Mouse (Mus musculus): ENCODE measurements around the gene Nrp2.

Gene Nrp2

DNA sequence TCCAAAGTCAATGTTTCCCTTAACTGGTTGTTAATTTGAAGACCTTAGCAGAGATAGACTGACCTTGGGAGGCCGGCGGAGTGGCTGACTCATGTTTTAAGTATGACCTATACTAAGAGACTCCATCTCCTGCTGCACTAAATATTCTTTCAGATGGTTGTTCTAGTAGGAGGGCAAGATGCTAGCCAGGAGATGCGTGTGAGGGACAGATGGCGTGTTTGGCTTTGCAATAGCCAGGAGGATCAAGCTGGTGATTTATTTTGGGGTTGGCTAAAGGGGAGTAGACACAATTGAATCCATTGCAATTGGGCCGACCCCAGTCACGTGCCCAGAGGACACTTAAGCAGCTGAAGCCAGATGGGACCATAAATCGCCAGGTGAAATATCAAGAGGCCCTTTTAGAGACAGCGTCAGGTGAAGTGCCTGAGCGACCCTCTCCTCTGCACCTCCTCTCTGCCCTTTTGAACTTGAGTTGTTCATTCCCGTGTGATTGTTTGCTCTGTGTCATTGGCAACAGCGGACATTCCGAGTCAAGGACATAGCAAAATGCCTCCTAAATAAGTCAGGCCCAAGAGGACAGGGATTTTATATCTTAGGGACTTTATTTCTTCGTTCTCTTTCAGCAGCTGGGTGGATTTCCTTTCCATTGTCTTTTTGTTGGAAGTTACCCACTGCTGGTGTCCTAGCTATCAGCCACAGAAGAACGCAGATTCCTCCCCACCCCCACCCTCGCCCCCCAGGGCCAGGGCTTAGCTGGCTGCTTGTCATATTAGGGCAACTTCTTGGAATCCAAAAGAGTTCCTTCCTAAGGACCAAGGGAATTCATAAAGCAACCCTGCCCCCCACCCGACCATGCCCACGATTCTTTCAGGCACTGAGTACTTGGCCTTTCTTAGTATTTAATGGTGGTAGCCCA is 74.5 kb downstream of the Nrp2 start:
- no peak for DNase-seq (ENCODE audit: low read depth in 1 of 2, low spot score in 2 of 2)

DNA sequence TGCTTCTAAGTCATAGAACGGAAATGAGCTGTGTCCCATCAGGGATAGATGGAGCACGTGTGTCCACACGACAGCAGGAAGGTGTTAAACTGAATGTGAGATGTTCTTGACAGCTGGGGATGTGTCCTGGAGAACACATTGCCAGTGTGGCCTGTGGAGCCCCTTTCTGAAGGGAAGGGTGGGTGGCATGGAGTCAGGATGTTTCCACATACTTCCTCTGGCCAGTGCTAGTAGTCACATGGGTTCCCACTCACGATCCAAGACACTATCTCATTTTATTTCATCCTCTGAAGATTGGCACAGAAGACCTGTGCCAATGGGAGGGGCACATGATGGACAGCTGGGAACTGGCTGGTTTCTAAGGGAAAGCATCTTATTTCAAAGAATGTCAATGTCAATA is 75.8 kb downstream of the Nrp2 start:
- no peak for DNase-seq (ENCODE audit: low read depth in 1 of 2, low spot score in 2 of 2)

DNA sequence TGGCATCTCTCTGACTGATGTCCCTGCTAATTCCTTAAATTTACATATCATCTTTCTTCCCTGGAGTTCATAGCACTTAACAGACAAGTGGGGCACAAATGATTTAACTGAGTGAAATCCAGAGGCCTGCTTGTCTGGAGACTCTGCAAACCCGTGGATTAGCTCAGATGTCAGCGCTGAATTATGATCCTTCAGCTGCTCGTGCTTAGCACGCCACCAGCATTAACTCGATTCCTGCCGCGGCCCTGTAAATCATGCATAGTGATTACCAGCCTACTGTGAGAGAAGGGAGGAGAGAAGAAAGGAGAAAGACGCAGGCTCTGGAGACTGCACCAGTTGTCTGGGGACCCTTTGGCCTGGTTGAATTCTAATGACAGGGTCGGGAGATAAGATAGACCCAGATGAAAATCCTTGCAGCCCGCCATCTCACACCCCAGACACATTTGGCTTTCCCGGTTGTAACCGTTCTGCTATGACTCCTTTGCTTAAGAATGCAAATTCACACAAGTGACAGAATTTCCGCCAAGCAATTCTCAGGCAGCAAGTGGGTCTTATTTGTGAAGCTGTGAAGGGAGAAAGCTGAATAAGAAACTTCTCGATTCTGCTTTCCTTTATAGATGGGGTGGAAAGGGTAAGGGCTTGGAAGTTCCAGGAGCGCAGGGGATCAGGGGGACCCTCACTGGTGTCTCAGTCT is 77.1 kb downstream of the Nrp2 start:
- no peak for DNase-seq (ENCODE audit: low read depth in 1 of 2, low spot score in 2 of 2)

DNA sequence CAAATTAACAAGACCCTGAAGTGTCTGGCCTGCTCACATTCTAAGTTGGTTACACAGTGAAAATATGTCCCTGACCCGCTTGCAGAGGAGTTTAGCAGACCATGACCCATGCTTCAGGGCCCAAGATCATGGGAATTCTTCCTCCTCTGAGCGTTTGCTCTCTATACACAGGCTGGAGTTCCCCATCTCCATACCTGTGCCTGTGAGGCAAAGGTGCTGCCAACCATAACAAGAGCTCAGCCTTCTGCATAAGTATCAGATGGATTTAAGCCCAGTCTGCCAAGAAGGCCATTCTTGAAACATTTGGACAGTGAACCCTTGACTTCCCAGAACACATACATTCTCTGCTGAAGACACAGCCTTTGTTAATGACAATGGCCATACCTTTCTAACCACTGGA is 79.1 kb downstream of the Nrp2 start:
- no peak for DNase-seq (ENCODE audit: low read depth in 1 of 2, low spot score in 2 of 2)

DNA sequence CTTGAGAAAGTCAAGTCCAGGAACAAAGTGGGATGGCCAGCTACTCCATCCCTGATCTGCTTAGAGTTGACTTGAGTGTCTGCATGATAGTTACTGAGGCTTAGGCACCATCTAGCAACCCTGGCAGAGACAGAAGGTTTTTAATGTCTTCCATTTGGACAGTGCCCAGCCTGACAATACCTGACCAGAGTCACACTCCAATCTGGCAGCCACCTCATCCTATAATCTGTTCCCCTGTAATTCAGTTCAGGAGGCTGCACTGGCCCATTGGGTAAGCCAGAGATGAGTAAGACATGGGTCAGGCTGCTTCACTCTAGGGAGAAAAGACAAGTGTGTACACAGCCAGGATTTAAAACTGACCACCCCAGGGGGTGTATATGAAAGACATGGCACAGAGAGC is 79.5 kb downstream of the Nrp2 start:
- DNase-seq (ENCODE audit: low read depth in 1 of 2, low spot score in 2 of 2) = no peak

DNA sequence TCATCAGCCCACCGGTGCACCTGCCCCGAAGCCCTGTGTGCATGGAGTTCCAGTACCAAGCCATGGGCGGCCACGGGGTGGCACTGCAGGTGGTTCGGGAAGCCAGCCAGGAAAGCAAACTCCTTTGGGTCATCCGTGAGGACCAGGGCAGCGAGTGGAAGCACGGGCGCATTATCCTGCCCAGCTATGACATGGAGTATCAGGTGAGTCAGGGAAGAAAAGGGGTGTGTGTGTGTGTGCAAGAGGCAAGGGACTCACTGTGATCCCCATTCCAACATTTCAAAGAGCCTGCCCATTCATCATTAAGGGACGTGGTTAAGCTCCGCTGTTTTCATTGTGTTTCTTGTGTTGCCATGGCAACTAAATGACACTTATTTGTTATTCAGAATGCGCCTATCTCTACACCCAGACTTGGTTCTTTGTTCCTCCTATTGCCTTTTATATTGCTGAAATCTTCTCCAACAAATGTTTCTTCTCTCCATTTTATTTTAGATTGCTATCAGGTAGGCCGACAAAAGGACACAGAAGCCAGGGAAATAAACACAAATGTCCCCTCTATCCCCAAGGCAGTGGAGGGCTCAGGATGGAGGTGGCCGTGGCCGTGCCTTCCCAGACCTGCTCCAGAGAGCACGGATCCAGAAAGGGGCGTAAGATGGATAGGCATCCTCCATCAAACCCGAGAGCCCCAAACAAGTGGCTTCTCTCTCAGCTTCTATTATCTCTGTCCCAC is 80.4 kb downstream of the Nrp2 start:
- DNase-seq (ENCODE audit: low read depth in 1 of 2, low spot score in 2 of 2) = no peak

DNA sequence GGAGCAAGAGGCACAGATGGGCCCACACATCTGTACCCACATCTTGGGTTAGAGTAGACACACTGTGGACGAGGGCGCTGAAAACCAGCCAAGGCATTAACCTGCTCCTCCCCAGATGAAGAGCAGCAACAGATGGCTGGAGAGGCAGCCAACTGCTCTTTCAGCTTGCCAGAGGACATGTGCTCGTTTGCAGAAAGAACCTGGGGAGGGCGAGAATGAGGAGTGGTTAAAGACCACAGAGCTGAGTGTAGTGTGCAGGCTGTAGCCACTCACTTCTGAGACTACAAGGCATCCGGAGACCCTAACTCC is 81.0 kb downstream of the Nrp2 start:
- no peak for DNase-seq (ENCODE audit: low read depth in 1 of 2, low spot score in 2 of 2)

DNA sequence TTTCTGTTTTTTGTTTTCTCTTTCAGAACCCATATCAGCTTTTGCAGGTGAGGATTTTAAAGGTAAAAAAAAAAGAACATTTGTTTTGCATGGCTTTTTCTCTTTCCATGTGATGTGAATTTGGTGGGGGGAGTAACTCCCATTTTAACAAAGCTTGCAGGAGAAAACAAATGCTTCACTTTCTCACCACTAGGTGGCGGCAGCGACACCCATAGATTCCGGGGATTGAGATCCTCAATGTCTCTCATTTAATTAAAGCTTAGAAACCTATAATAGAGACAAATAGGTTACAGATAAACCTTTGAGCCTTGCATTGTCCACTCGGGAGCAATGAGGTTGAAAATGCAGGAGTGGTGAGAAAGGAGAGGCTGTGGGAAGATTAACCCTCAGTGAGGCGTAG is 83.2 kb downstream of the Nrp2 start:
- DNase-seq (ENCODE audit: low read depth in 1 of 2, low spot score in 2 of 2) = no peak

DNA sequence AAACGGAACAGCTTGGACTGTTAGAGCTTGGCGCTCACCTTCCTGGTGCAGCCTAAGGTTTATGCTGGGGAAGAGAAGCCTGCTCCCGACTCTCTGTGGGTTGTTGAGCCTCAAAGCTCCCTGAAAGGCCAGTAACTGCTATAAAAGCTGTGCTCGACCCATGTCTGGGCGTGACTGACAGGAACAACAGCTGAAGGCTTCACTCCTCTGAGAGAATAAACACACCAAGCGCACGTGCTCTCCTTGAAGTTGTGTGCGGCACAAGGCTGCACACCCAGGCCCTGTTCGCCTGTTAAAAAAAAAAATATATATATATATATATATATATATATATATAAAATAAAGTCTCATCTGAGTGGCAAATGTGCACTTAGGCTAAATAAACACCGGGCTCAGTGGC is 84.5 kb downstream of the Nrp2 start:
- no peak for DNase-seq (ENCODE audit: low read depth in 1 of 2, low spot score in 2 of 2)

DNA sequence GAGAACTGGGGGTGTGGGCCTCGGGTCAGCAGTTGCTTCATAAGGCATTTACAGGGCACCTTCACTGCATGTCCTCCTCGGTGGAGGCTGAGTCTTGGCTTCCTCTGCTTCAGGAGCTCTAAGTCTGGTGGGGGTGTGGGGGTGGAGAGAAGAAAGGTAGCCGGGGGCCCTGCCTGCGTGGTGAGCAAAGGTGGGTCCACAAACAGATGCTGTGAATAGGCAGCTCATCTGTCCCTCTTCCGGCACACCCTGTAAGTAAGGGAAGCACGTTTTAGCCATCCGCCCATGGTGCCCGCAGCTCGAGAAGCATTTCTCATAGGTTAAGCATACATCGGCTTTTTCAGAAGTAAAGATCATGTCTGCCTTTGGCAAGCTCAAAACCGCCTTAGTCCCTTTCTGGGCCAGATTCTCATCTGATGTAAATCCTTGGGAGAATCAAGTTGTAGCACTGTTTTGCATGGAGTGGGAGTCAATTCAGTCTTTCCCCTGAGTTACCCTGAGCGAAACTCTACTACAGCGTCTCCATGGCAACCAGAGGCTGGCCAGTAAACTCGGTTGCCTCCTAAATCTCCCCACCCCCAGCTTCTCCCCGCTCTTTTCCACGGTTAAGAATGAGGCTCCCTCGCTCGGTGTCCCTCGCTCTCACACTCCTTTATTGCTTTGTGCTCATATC is 91.3 kb downstream of the Nrp2 start:
- DNase-seq (ENCODE audit: low read depth in 1 of 2, low spot score in 2 of 2) = no peak

DNA sequence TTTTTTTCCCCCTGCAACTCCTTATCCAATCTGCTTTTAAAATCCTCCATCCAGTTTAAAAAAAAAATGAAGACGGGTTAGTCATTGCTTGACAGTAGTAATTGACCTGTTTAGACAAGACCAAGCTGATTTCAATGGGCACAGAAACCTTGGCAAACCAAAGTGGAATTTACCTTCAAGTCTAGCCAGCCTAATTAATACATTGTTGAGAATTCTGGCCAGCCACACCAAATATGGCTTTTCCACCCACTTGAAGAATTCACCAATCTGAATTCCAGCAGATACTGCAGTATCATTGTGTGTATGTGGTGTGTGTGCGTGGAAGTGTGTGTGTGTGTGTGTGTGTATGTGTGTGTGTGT is 91.8 kb downstream of the Nrp2 start:
- no peak for DNase-seq (ENCODE audit: low read depth in 1 of 2, low spot score in 2 of 2)

DNA sequence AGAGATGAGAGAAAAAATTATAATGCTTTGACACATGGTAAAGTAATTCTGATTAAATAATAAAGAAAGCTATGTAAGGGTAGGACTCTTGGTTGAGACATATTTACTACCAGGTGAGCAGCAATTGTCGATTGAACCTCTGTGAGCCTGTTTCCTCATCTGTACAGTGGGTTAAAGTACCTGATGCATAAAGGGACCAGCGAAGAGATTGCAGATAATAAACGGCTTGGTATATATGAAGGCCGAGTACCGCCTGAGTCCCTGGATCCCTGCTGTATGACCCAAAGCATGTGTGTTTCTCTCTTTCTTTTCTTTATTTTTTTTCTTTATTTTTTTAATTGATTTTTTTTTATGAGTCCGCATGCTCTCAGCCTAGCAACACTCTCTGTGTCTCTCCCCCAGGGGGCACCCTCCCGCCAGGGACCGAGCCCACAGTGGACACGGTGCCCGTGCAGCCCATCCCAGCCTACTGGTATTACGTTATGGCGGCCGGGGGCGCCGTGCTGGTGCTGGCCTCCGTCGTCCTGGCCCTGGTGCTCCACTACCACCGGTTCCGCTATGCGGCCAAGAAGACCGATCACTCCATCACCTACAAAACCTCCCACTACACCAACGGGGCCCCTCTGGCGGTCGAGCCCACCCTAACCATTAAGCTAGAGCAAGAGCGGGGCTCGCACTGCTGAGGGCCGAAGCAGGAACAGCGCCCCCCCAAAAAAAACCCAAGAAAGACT is 92.4 kb downstream of the Nrp2 start:
- no peak for DNase-seq (ENCODE audit: low read depth in 1 of 2, low spot score in 2 of 2)

DNA sequence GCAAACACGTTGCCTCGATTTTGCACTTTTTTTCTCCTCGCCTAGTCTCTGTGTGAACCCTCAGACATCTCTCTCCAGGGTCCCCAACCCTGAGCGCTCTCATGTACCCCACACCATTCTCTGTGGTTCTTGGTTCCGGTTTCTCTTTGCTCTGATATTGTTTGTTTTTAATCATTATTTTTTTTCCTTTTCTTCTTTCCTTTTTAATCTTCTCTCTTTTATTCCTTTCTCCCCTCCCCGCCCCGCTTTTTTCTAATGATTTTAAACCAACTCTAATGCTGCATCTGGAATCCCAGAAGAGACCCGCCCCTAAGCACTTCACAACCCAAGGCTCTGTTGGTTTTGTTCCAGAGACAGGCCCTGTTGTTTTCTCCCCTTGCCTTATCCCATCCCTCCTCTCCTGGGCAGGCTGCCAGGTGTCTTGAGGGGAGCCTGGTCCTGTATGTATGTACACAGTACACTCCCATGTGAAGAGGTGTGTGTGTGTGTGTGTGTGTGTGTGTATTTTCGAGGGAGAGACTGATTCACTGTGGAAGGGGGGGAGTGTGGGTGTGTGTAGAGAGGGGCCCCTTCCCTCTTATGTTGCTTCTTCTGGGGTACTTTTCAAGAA is 93.1 kb downstream of the Nrp2 start:
- DNase-seq (ENCODE audit: low read depth in 1 of 2, low spot score in 2 of 2) = no peak

DNA sequence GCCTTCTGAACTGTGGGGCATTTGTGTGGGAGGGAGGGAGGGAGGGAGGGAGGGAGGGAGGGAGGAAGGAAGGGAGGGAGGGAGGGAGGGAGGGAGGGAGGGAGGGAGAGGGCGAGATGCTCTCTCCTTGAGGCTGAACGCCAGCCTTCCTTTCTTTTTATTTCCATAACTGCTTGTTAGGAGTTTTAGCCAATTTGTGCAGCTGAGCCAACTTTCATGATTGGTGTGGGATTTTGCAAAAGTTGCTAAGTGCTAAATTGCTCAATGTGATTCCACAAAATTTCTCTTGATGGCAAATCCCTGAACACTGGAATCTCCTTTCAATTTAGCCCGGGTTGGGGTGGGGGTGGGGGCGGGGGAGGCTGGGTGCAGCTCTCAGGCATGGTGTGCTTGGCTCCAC is 96.3 kb downstream of the Nrp2 start:
- DNase-seq (ENCODE audit: low read depth in 1 of 2, low spot score in 2 of 2) = no peak

DNA sequence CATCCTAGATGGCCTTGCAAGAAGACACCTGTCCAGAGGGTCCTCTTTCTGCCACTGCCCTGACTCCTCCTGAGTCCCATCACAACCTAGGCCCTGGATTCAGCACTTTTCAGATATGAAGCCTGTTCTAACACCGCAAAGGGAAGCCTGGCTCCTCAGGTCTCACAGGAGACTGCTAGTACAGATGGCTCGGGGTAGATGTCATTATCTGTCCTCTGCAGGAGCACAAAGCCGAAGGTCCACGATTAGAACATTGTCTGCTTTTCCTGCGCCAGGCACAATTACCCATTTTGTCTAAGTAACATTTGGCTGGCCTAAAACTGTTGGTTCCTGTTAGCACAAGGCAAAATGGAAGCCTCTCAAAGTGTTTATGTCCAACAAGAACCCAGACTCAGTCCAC is 97.3 kb downstream of the Nrp2 start:
- no peak for DNase-seq (ENCODE audit: low read depth in 1 of 2, low spot score in 2 of 2)

DNA sequence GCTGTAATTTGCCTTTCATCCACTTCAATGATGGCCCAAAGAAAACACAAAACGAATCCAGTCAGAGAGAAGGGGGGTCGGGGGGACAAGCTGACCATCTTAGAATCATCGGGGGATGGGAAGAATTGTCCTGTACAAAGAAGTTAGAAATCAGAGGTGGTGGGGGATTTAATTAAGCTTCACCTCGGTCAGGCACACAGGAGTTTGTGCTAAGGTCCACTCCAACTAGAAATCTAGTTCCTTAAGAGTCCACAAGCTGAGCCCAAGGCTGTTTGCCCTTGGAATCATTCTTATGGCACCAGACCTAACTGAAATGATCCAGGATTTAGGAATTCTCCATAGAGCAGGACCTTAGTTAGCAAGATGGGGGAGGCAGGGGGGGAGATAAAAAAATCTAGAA is 98.3 kb downstream of the Nrp2 start:
- DNase-seq (ENCODE audit: low read depth in 1 of 2, low spot score in 2 of 2) = no peak

DNA sequence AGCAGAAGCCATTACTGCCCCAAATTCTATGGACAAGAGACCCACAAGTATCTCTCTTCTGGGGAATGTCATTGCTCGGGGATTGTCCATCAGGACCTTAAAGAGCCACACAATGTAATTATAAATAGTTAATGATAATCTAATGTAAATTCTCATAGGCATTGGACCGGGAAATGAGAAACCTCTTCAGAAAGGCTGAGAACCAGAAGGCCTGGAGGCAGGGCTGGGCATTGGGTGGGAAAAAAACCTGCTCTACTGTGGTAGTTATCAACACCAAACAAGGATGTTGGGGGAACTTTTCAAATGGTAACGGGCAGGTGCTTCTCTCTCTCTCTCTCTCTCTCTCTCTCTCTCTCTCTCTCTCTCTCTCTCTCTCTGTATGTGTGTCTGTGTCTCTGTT is 98.8 kb downstream of the Nrp2 start:
- no peak for DNase-seq (ENCODE audit: low read depth in 1 of 2, low spot score in 2 of 2)

DNA sequence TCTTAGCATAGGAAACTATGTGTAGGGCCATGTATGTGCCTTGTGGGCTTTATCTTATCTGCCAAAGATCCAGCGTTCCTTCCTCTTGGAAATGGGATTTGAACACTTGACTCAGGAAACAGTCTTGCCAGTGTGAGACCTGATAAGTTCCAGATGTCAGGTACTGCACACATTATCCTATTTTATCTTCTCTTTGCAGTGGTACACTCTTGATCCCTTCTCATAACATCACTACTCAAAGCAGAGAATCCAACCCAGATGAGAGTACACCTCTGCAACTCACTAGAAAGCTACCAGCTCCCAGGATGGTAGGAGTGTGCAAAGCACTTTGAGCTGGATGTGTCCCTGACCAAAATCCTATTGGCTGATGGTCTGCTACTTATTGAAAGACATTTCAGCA is 100.5 kb downstream of the Nrp2 start:
- DNase-seq (ENCODE audit: low read depth in 1 of 2, low spot score in 2 of 2) = no peak

DNA sequence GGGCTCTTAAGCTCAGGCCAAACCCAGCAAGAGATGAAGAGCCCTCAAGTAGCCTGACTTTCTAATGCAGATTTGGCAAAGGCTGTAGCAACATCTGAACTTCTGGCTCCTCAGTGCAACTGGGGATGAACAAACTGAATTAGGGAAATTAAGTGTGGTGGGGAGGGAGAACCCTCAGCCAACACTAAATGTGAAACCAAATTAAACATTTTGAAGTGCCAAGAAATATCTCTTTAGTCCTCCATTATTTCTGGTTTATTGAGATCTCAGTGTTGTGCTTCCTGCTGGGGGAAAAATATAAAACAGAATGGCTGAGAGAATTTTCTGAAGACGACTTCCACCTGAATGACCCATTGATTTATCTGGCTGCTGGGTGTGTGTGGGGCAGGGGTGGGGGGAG is 102.9 kb downstream of the Nrp2 start:
- no peak for DNase-seq (ENCODE audit: low read depth in 1 of 2, low spot score in 2 of 2)

DNA sequence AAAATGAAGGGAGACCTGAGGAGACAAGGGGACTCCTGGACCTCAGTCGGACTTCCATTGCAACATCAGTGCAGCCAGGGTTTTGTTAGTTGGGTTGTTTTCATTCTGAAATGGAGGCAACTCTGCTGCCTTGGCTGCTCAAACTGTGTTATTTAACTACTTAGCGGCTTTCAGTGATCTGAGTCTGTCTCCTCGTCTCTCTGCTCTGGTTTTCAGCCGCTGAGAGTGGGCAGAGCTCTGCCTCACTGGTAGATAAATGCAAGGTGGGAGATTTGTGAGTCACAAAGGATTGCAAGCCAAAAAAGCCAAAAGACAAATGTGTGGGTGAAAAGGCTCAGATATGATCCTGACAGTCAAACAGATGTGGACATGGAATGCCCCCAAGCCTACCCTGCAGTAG is 105.3 kb downstream of the Nrp2 start:
- no peak for DNase-seq (ENCODE audit: low read depth in 1 of 2, low spot score in 2 of 2)

All from monocyte, adult 2 months (primary cell).